Mouse (Mus musculus): Measurements from ENCODE around the gene Aven.

DNA sequence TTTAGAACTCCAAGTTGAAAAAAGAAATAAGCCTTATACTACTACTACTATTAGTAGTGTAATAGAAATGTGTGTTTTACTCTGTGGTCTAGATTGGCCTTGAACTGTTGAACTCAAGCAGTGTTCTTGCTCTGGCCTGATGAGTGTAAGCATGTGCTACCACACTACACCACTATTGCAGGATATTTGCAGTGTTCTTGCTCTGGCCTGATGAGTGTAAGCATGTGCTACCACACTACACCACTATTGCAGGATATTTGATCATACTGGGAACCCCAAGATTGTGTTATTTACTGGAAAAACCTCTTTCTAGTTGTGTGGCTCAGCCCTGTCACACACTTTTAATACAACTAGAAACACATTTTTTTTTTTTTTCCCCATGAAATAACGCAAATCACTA, 14.7 kb downstream of the Aven start:
- no peak for TF ChIP-seq CTCF (IDR thresholded peaks at IDR 0.05; ENCODE audit: low read depth)
- TF ChIP-seq EP300 (IDR thresholded peaks at IDR 0.05; ENCODE audit: low read depth), result no peak

Measured in liver, postnatal 0 days (tissue).